Mouse (Mus musculus) MEL (cell line): ENCODE data around the gene Syp. TPM values are rescaled to one million over a fixed set of nuclear protein-coding genes. Genes with fewer than 3 reads are reported as not detected.

Source experiments
- DNase-seq: peaks from one replicate; pipeline ENCODE4 v3.0.0; 2011; ENCODE audit warnings: low read depth, low spot score
- H3K27ac ChIP-seq: 2 replicates; pipeline ENCODE4 v1.5.1; 2012; ENCODE audit warnings: low read depth, mild to moderate bottlenecking, control low read depth, low read length, moderate library complexity; ENCODE audit not compliant: control insufficient read depth
- H3K27me3 ChIP-seq, 2 experiments: fragments of 150-350 bp in 1 of 2; sonication (generic) in 1 of 2; 2 replicates each; pipeline ENCODE4 v1.6.1; 2012; ENCODE audit warnings: low read length in 2 of 2, mild to moderate bottlenecking in 2 of 2, improper control_type of control experiment in 1 of 2, moderate library complexity in 1 of 2; ENCODE audit not compliant: insufficient read depth in 2 of 2, control insufficient read depth in 1 of 2
- H3K36me3 ChIP-seq, 2 experiments: 2 replicates each; pipeline ENCODE4 v1.6.1; 2012 to 2014; ENCODE audit warnings: low read length in 2 of 2, improper control_type of control experiment in 1 of 2, inconsistent platforms in 1 of 2, mild to moderate bottlenecking in 1 of 2; ENCODE audit not compliant: insufficient read depth in 2 of 2, control insufficient read depth in 1 of 2
- H3K4me1 ChIP-seq, 2 experiments: fragments of 150-350 bp in 1 of 2; sonication (generic) in 1 of 2; 2 replicates each; pipeline ENCODE4 v1.6.1; 2012; ENCODE audit warnings: low read length in 2 of 2, improper control_type of control experiment in 1 of 2, mild to moderate bottlenecking in 1 of 2; ENCODE audit not compliant: insufficient read depth in 2 of 2, control insufficient read depth in 1 of 2
- H3K4me3 ChIP-seq, 2 experiments: fragments of 150-350 bp in 1 of 2; sonication (generic) in 1 of 2; 2 replicates each; pipeline ENCODE4 v1.5.1; 2012; ENCODE audit warnings: low read depth in 2 of 2, low read length in 2 of 2, mild to moderate bottlenecking in 2 of 2, moderate library complexity in 2 of 2, control low read depth in 1 of 2, improper control_type of control experiment in 1 of 2; ENCODE audit not compliant: control insufficient read depth in 1 of 2, insufficient read depth in 1 of 2
- H3K79me2 ChIP-seq: 2 replicates; pipeline ENCODE4 v1.6.1; 2012; ENCODE audit warnings: mild to moderate bottlenecking, low read length, moderate library complexity; ENCODE audit not compliant: control insufficient read depth, poor library complexity, insufficient read depth
- H3K9ac ChIP-seq: 2 replicates; pipeline ENCODE4 v1.6.1; 2012; ENCODE audit warnings: low read depth, mild to moderate bottlenecking, control low read depth, low read length, moderate library complexity; ENCODE audit not compliant: control insufficient read depth, poor library complexity, severe bottlenecking
- H3K9me3 ChIP-seq: fragments of 150-350 bp; sonication (generic); replicated peaks from 2 replicates; pipeline ENCODE4 v1.6.1; 2012; ENCODE audit warnings: mild to moderate bottlenecking, low read length, improper control_type of control experiment, moderate library complexity; ENCODE audit not compliant: insufficient read depth
- BHLHE40 ChIP-seq: IDR thresholded peaks from 2 replicates; pipeline ENCODE4 v1.6.1; 2012; ENCODE audit warnings: low read depth, mild to moderate bottlenecking, inconsistent platforms, low read length, improper control_type of control experiment, borderline replicate concordance
- CHD1 ChIP-seq: IDR thresholded peaks from 2 replicates; pipeline ENCODE4 v1.6.1; 2012; ENCODE audit warnings: low read depth, mild to moderate bottlenecking, inconsistent platforms, low read length, improper control_type of control experiment
- GATA1 ChIP-seq: IDR thresholded peaks from 2 replicates; pipeline ENCODE4 v1.6.1; 2011; ENCODE audit warnings: low read depth, low read length, improper control_type of control experiment
- HCFC1 ChIP-seq: IDR thresholded peaks from 2 replicates; pipeline ENCODE4 v1.6.1; 2012; ENCODE audit warnings: low read depth, mild to moderate bottlenecking, inconsistent platforms, low read length, improper control_type of control experiment, moderate library complexity
- JUND ChIP-seq: IDR thresholded peaks from 2 replicates; pipeline ENCODE4 v1.6.1; 2011; ENCODE audit warnings: low read depth, mild to moderate bottlenecking, improper control_type of control experiment, low read length
- KAT2A ChIP-seq: conservative IDR thresholded peaks from 2 replicates; pipeline ENCODE4 v1.6.1; 2012; ENCODE audit warnings: low read depth, low read length, improper control_type of control experiment, inconsistent platforms
- MAZ ChIP-seq: IDR thresholded peaks from 2 replicates; pipeline ENCODE4 v1.6.1; 2012; ENCODE audit warnings: low read depth, mild to moderate bottlenecking, inconsistent platforms, low read length, improper control_type of control experiment
- MEF2A ChIP-seq: IDR thresholded peaks from 2 replicates; pipeline ENCODE4 v1.6.1; 2014; ENCODE audit warnings: low read depth, mild to moderate bottlenecking, inconsistent platforms, low read length, improper control_type of control experiment; ENCODE audit not compliant: poor library complexity, insufficient replicate concordance, severe bottlenecking; ENCODE audit errors: extremely low read depth
- MXI1 ChIP-seq: IDR thresholded peaks from 2 replicates; pipeline ENCODE4 v1.6.1; 2011; ENCODE audit warnings: mild to moderate bottlenecking, low read depth, low read length, improper control_type of control experiment
- MYB ChIP-seq: IDR thresholded peaks from 2 replicates; pipeline ENCODE4 v1.6.1; 2011; ENCODE audit warnings: mild to moderate bottlenecking, low read depth, low read length, improper control_type of control experiment
- MYC ChIP-seq: IDR thresholded peaks from 2 replicates; pipeline ENCODE4 v1.6.1; 2011; ENCODE audit warnings: low read depth, mild to moderate bottlenecking, low read length, improper control_type of control experiment, moderate library complexity
- NELFE ChIP-seq: IDR thresholded peaks from 2 replicates; pipeline ENCODE4 v1.6.1; 2011; ENCODE audit warnings: low read depth, low read length, improper control_type of control experiment
- POLR2A ChIP-seq, 2 experiments: IDR thresholded peaks; 2 replicates each; pipeline ENCODE4 v1.6.1; 2011 to 2012; ENCODE audit warnings: low read length in 2 of 2, mild to moderate bottlenecking in 2 of 2, control low read depth in 1 of 2, improper control_type of control experiment in 1 of 2, low read depth in 1 of 2, moderate library complexity in 1 of 2; ENCODE audit not compliant: control insufficient read depth in 1 of 2, insufficient read depth in 1 of 2, poor library complexity in 1 of 2
- POLR2AphosphoS2 ChIP-seq: IDR thresholded peaks from 2 replicates; pipeline ENCODE4 v1.6.1; 2011; ENCODE audit warnings: low read length, improper control_type of control experiment
- SIN3A ChIP-seq: IDR thresholded peaks from 2 replicates; pipeline ENCODE4 v1.6.1; 2012; ENCODE audit warnings: low read length, improper control_type of control experiment, inconsistent platforms
- SMC3 ChIP-seq: IDR thresholded peaks from 2 replicates; pipeline ENCODE4 v1.6.1; 2011; ENCODE audit warnings: low read depth, low read length, improper control_type of control experiment
- TAL1 ChIP-seq: IDR thresholded peaks from 2 replicates; pipeline ENCODE4 v1.6.1; 2012; ENCODE audit warnings: mild to moderate bottlenecking, inconsistent platforms, low read length, moderate library complexity, mixed read lengths
- TBP ChIP-seq: IDR thresholded peaks from 2 replicates; pipeline ENCODE4 v1.8.0; 2011; ENCODE audit warnings: low read depth, low read length, improper control_type of control experiment
- TCF12 ChIP-seq: IDR thresholded peaks from 2 replicates; pipeline ENCODE4 v1.6.1; 2014; ENCODE audit warnings: low read depth, mild to moderate bottlenecking, inconsistent platforms, low read length, improper control_type of control experiment, moderate library complexity
- USF2 ChIP-seq, 2 experiments: IDR thresholded peaks; 2 replicates each; pipeline ENCODE4 v1.6.1; 2011 to 2012; ENCODE audit warnings: improper control_type of control experiment in 2 of 2, low read length in 2 of 2, borderline replicate concordance in 1 of 2, inconsistent platforms in 1 of 2, low read depth in 1 of 2, mild to moderate bottlenecking in 1 of 2; ENCODE audit not compliant: insufficient read depth in 1 of 2
- ZC3H11A ChIP-seq: IDR thresholded peaks from 2 replicates; pipeline ENCODE4 v1.6.1; 2012; ENCODE audit warnings: low read depth, mild to moderate bottlenecking, inconsistent platforms, low read length, improper control_type of control experiment
- polyA plus RNA-seq, 2 experiments: library from polyadenylated mRNA; stranded (reverse) in 1 of 2; unstranded in 1 of 2; fragments of >175 nt in 1 of 2; fragments of >200 nt in 1 of 2; gene quantifications; 2 replicates each; pipeline versions ENCODE4 v1.2.1 to v1.2.4; 2012; ENCODE audit warnings: low replicate concordance in 2 of 2, low read depth in 1 of 2; ENCODE audit not compliant: insufficient read length in 2 of 2, insufficient read depth in 1 of 2, missing spikeins in 1 of 2
- total RNA-seq: library from RNA; depleted of rRNA; stranded (reverse); fragments of 300-350 nt; gene quantifications from 2 replicates; pipeline ENCODE4 v1.2.3, GENCODE M21; 2012

The Syp gene
- total and polyA plus RNA-seq, 3 experiments: 0.54 to 2.3 TPM; not detected in 1

- peak; percentile 82 for TF ChIP-seq TBP
- TF ChIP-seq GATA1: no peak
- peak; percentile 54; the same call in 1 of the 2 replicates for TF ChIP-seq TCF12
- 0 out of 2 replicates have a peak, but pooled peaks have one; percentile 44 for TF ChIP-seq POLR2AphosphoS2
- TF ChIP-seq ZC3H11A: 0 out of 2 replicates have a peak, but pooled peaks have one; percentile 9
- TF ChIP-seq MYC: peak; percentile 46; the same call in 1 of the 2 replicates
- no peak; the same call in 1 of the 2 replicates for TF ChIP-seq JUND
- no peak for TF ChIP-seq USF2 (IDR thresholded peaks at IDR 0.05; ENCODE audit: borderline replicate concordance in 1 of 2, insufficient read depth in 1 of 2, low read depth in 1 of 2, low read length in 2 of 2)
- 0 out of 2 replicates have a peak, but pooled peaks have one; percentile 15 for TF ChIP-seq MYB
- no peak for TF ChIP-seq SMC3
Measured at GRCm38 (mm10) chrX:7673578-7674281, 35.5 kb downstream of the Syp start (continued).

GRCm38 (mm10) chrX:7674284-7675000, 36.2 kb downstream of the Syp start:
- H3K27me3 ChIP-seq: no peaks in the 10 kb centered on the region
- peaks cover 11 to 27% of the 10 kb centered on the region in 2 experiments for H3K4me1 ChIP-seq
- H3K27ac ChIP-seq: peak overlapping the region; percentile 95
- peaks cover 5% of the 10 kb centered on the region; the same call in 1 of the 2 replicates for H3K79me2 ChIP-seq
- DNase-seq: peak; percentile 85
- peaks cover 0 to 25% of the 10 kb centered on the region in 2 experiments; a peak in 2 of 4 replicates for H3K36me3 ChIP-seq
- peak overlapping the region; percentile 67 to 81 for H3K4me3 ChIP-seq
- H3K9ac ChIP-seq: peak overlapping the region; percentile 82
- TF ChIP-seq CHD1: 0 out of 2 replicates have a peak, but pooled peaks have one; percentile 89
- TF ChIP-seq SIN3A: peak; percentile 7; the same call in 1 of the 2 replicates
- no peak for TF ChIP-seq TAL1
- TF ChIP-seq TCF12: 0 out of 2 replicates have a peak, but pooled peaks have one; percentile 25
- peak; percentile 49; the same call in 1 of the 2 replicates for TF ChIP-seq MYC
- TF ChIP-seq TBP: 0 out of 2 replicates have a peak, but pooled peaks have one; percentile 13
- TF ChIP-seq MAZ: peak; percentile 21; the same call in 1 of the 2 replicates
- no peak for TF ChIP-seq MEF2A
- TF ChIP-seq HCFC1: peak; percentile 13
- TF ChIP-seq MXI1: peak; percentile 36; the same call in 1 of the 2 replicates
- TF ChIP-seq BHLHE40: no peak
- TF ChIP-seq KAT2A: no peak
- 0 out of 2 replicates have a peak, but pooled peaks have one; percentile 18 for TF ChIP-seq GATA1
- peak in 1 of 2 experiments; percentile 65; a peak in 2 of 4 replicates for TF ChIP-seq POLR2A (IDR thresholded peaks at IDR 0.05; ENCODE audit: control insufficient read depth in 1 of 2, insufficient read depth in 1 of 2, low read depth in 1 of 2, low read length in 2 of 2, poor library complexity in 1 of 2)
- TF ChIP-seq NELFE: peak; percentile 39; the same call in 1 of the 2 replicates
- TF ChIP-seq, all 39 proteins: peak for 11
- no peaks in the 10 kb centered on the region for H3K9me3 ChIP-seq
